Mouse (Mus musculus): ENCODE results near the gene Fggy.

- TF ChIP-seq MYOG (IDR thresholded peaks at IDR 0.05; ENCODE audit: control insufficient read depth, extremely low read depth, insufficient read length) (no peak), CTCF (IDR thresholded peaks at IDR 0.05; ENCODE audit: control insufficient read depth, insufficient read depth, insufficient read length) (no peak), MAX (IDR thresholded peaks at IDR 0.05) (no peak)
These were observed 96.1 kb downstream of the Fggy start for GRCm38 (mm10) chr4:95653296-95653912.
